Mouse (Mus musculus) hindbrain, embryonic 10.5 days (tissue): Measurements from ENCODE around the gene Slc9a8. TPM values are rescaled to one million over a fixed set of nuclear protein-coding genes. Genes with fewer than 3 reads are reported as not detected.
A peak's percentile ranks its signal among the peaks of the same experiment; 100 is the strongest.

Experiments used
- DNase-seq: peaks from one replicate; pipeline ENCODE4 v3.0.0-alpha.2; 2017; ENCODE audit warnings: low spot score
- H3K27ac ChIP-seq: fragments of 300-500 bp; sonication (generic); 2 replicates; pipeline ENCODE4 v1.5.1; 2016; ENCODE audit warnings: mild to moderate bottlenecking, moderate library complexity
- H3K27me3 ChIP-seq: fragments of 300-500 bp; sonication (generic); 2 replicates; pipeline ENCODE4 v1.6.1; 2016; ENCODE audit warnings: mild to moderate bottlenecking; ENCODE audit not compliant: poor library complexity, insufficient read depth, severe bottlenecking
- H3K36me3 ChIP-seq: fragments of 300-500 bp; sonication (generic); 2 replicates; pipeline ENCODE4 v1.6.1; 2016; ENCODE audit warnings: mild to moderate bottlenecking, moderate library complexity
- H3K4me1 ChIP-seq: fragments of 300-500 bp; sonication (generic); replicated peaks from 2 replicates; pipeline ENCODE4 v1.6.1; 2016; ENCODE audit warnings: mild to moderate bottlenecking
- H3K4me3 ChIP-seq: fragments of 300-500 bp; sonication (generic); 2 replicates; pipeline ENCODE4 v1.5.1; 2016; ENCODE audit warnings: mild to moderate bottlenecking, moderate library complexity
- H3K9me3 ChIP-seq: fragments of 300-500 bp; sonication (generic); 2 replicates; pipeline ENCODE4 v1.6.1; 2016; ENCODE audit warnings: mild to moderate bottlenecking, moderate library complexity
- WGBS: fragments of 180-500 bp; shearing (Covaris S2); methylation state at CpG from one replicate; pipeline ENCODE4 v1.1.7; 2016; 5-methylcytosine and 5-hydroxymethylcytosine counted together
- polyA plus RNA-seq: library from polyadenylated mRNA; unstranded; fragments of >200 nt; fragmentation: Nextera tagmentation; extraction: Ambion mirVana; gene quantifications from 2 replicates; pipeline ENCODE4 v1.2.1, GENCODE M21; 2016

Slc9a8 gene
- polyA plus RNA-seq, 1 experiment from 2014 or later: 26.7 TPM

DNA sequence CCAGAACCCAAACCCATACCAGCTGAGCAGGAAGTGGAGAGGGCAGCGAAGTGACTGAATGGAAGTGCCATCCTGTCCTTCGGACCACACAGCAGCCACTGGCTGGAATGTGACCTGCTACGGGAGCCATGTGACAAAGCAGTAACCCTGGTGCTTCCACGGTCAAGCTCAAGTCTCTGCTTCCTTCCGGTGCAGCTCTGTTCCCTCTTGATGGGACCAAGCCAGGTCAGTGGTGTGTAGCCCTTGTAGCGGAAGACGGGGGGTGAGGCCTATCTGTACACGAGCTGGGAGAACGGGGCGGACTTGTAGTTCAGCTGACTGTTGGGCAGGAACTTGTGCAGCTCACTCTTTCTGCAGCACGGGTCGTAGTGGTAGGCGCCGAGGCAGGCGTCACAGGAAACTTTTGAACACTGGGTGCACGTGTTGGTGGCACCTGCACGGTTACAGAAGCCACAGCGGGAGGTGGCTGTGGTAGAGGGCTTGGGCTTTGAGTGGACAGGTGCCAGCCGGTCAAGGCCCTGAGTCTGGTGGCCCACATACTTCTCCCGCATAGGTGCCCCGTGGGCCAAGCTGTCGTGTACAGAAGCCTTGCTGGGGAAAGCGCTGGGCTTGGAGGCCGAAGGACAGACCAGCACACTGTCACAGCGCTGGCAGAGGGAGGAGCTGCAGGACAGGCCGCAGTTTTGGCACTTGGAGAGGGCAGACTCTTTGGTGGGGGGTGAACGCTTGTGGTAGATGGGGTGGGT, 61.7 kb downstream of the Slc9a8 start:
- Histone ChIP-seq H3K9me3 (no peaks in the 10 kb centered on the region), H3K4me3 (no peak overlapping the region), H3K27me3 (no peaks in the 10 kb centered on the region), H3K27ac (no peak overlapping the region), H3K36me3 (peaks cover 57% of the 10 kb centered on the region), H3K4me1 (no peaks in the 10 kb centered on the region)
- no peak for DNase-seq
- WGBS: 93% methylated on average over 27 of the region's 27 CpGs

DNA sequence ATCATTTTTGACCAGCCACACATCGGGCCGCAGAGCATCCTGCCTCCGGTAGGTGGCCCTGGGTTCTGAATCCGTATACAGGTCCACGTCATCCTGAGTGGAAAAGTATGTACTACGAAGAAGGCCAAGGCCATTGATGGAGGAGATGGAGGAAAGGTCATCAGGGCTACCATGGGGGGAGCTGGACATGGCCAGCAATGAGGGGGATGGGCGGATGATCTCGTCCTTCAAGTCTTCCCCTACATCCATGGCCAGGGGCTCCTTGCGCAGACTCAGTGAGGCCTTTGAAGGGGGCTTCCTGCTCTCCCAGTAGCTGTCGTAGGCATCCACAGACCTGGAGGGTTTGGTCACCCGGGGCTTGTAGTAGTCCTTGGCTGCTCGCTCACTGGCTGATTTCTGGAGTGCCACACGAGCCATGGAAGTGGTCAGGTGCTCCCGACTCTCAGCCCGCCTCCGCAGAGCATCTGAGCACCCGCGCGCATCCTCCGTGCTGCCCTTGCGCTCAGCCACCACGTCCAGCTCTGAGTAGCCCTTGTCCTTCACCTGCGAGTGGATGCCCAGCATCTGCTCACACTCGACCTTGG, 62.4 kb downstream of the Slc9a8 start:
- Histone ChIP-seq H3K27me3 (no peaks in the 10 kb centered on the region), H3K9me3 (no peaks in the 10 kb centered on the region), H3K27ac (no peak overlapping the region), H3K36me3 (peaks cover 62% of the 10 kb centered on the region), H3K4me1 (no peaks in the 10 kb centered on the region), H3K4me3 (no peak overlapping the region)
- 93% methylated on average over 24 of the region's 24 CpGs for WGBS
- no peak for DNase-seq

DNA sequence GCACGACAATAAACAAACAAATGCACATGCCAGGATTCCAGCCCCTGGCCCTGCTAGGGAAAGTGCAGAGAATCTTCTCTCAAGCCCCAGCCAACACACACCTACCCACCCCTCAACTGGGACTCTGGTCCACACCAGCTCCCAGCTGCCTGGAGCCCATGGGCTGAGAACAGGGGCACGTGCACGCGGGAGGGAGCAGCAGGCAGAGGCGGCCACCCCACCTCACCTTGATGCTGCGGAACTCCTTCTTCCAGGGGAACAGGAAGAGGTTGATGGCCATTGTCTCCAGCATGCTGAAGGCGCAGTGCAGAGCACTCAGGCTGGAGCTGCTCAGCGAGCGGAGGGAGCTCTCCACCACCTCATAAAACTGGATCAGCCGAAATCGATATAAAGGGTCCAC, 63.4 kb downstream of the Slc9a8 start:
- Histone ChIP-seq H3K4me3 (no peak overlapping the region), H3K27me3 (no peaks in the 10 kb centered on the region), H3K9me3 (no peaks in the 10 kb centered on the region), H3K4me1 (no peaks in the 10 kb centered on the region), H3K36me3 (peaks cover 63% of the 10 kb centered on the region), H3K27ac (no peak overlapping the region)
- DNase-seq: no peak
- 91% methylated on average over 11 of the region's 11 CpGs for WGBS

DNA sequence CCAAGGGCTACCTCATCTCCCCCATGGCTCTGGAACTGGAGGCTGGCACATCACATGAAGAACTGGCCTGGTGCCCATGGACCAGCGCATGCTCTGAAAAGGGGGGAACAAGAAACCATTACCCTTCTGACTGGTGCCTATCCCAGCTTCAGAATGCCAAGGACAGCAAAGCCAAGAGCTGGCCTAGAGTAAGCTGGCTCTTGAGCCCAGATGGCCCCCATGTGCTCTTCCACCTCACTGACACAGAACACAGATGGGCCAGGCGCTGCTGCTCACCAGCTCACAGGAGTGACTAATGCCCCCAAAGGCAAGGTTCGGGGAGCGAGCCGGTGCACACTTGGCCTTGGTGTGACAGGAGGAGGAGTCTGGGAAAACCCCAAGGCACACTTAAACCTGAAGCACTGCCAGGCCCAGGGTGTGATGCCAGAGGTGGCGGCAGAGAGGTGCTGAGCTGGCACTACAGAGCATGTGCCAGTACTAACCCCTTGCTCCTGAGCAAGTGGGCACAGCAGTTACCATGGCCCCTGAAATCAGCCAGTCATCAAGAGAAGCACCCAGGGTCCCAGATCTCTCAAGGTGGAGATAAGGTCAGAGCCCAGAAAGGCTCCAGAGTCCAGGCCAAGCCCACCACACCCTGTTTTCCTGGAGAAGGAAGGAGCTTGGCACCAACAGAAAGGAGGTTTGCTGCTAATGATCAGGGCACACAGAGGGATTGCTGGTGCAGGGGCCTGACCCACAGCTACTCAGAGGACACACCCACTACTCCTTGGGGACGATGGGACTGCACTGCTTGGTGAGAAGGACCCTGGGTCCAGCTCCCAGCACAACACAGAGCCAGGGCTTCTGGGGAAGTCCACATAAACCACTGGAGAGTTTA, 64.2 kb downstream of the Slc9a8 start:
- H3K36me3 ChIP-seq: peaks cover 63% of the 10 kb centered on the region
- no peak overlapping the region for H3K27ac ChIP-seq
- no peak overlapping the region for H3K4me3 ChIP-seq
- H3K9me3 ChIP-seq: no peaks in the 10 kb centered on the region
- DNase-seq: no peak
- peaks cover 3% of the 10 kb centered on the region for H3K4me1 ChIP-seq
- H3K27me3 ChIP-seq: no peaks in the 10 kb centered on the region
- 91% methylated on average over 7 of the region's 7 CpGs for WGBS

DNA sequence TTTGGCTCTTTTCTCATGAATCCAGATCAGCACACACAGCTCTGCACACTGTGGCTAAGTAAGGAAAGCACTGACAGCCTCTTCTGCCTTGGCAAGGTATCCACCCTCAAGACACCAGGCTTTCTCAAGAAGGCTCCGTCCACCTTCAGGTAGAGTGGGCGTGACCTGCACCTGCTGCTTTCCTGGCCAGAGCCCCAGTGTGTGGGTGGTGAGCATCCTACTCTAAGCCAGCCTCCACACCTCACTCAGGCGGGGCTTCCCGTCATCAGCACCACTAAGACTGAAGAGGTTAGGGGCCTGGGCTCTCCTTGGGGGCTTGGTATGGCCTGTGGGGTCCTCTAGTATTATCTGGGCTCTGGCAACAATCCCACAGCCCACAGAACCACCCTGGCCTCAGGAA, 65.1 kb downstream of the Slc9a8 start:
- Histone ChIP-seq H3K9me3 (no peaks in the 10 kb centered on the region), H3K4me1 (peaks cover 11% of the 10 kb centered on the region), H3K4me3 (no peak overlapping the region), H3K27ac (no peak overlapping the region), H3K36me3 (peaks cover 63% of the 10 kb centered on the region), H3K27me3 (no peaks in the 10 kb centered on the region)
- no peak for DNase-seq
- WGBS: 92% methylated on average over 4 of the region's 4 CpGs

DNA sequence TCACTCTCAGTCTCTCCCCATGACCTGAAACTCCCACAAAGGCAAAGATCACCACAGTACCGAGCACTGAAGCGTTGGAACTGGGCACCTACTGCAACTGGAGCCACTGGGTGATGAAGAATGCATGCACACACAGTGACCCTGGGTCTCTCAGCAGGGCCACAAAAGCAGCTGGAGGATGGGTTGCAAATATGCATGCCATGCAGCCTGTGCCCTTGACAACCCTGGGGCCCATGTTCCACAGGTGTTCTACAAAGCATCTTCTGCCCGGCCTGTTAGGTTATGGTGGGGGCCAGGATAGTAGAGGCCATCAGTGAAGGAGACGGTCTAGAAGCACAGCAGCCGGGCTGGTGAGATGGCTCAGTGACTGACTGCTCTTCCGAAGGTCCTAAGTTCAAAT, 66.0 kb downstream of the Slc9a8 start:
- 92% methylated on average over 6 of the region's 6 CpGs for WGBS
- Histone ChIP-seq H3K4me1 (peaks cover 21% of the 10 kb centered on the region), H3K36me3 (peaks cover 54% of the 10 kb centered on the region)

DNA sequence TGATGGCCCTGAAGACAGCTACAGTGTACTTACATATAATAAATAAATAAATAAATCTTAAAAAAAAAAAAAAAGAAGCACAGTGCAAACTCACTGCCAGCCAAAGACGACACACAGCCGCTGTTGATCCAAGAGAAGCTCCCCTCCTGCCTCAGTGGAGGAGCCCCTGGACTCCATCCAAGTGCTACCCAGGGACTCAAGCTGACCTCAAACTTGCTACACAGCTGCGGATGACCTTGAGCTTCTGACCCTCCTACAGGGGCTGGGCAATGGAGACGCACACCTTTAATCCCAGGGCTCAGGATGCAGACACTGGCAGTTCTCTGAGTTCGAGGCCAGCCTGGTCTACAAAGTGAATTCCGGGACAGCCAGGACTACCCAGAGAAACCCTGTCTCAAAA, 66.5 kb downstream of the Slc9a8 start:
- WGBS: 92% methylated on average over 6 of the region's 6 CpGs
- Histone ChIP-seq H3K36me3 (peaks cover 50% of the 10 kb centered on the region), H3K27me3 (no peaks in the 10 kb centered on the region), H3K27ac (no peak overlapping the region), H3K4me3 (no peak overlapping the region), H3K9me3 (no peaks in the 10 kb centered on the region), H3K4me1 (peaks cover 21% of the 10 kb centered on the region)
- no peak for DNase-seq

More for the DNA sequence above, 66.0 kb downstream of the Slc9a8 start:
- DNase-seq: no peak
- H3K27me3 ChIP-seq: no peaks in the 10 kb centered on the region
- H3K9me3 ChIP-seq: no peaks in the 10 kb centered on the region
- no peak overlapping the region for H3K27ac ChIP-seq
- no peak overlapping the region for H3K4me3 ChIP-seq

DNA sequence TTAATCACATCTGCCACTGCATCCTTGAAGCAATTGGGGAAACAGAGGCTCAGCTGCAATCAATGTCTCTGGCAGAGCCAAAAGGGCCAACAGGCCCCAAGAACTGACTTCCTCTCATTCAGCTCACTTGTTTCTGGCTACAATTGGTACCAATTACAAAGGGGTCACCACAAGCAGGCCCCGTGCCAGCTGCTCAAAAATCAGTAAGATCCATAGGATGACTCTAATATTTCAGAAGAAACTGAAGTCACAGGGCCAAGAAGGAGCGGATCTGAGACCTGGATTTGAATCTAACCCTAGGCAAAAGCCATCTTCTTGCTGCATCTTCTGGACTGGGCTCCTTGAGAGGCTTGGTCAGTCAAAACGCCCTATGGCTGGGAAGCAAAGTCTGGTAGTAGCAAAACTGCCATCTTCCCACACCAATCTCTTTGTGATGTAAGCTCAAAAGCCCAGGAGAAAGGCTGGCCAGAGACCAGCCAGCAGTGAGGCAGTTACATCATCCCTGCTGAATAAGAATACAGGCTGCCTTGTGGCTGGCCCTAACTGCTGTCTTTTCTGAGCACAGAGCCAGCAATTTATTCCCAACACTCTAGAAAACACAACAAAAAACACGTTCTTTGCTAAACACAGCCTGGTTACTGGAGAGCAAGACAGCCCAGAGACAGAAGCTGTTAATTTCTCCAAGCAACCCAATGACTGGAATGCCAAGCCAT, 69.5 kb downstream of the Slc9a8 start:
- WGBS: 82% methylated on average over 4 of the region's 4 CpGs
- DNase-seq: no peak

DNA sequence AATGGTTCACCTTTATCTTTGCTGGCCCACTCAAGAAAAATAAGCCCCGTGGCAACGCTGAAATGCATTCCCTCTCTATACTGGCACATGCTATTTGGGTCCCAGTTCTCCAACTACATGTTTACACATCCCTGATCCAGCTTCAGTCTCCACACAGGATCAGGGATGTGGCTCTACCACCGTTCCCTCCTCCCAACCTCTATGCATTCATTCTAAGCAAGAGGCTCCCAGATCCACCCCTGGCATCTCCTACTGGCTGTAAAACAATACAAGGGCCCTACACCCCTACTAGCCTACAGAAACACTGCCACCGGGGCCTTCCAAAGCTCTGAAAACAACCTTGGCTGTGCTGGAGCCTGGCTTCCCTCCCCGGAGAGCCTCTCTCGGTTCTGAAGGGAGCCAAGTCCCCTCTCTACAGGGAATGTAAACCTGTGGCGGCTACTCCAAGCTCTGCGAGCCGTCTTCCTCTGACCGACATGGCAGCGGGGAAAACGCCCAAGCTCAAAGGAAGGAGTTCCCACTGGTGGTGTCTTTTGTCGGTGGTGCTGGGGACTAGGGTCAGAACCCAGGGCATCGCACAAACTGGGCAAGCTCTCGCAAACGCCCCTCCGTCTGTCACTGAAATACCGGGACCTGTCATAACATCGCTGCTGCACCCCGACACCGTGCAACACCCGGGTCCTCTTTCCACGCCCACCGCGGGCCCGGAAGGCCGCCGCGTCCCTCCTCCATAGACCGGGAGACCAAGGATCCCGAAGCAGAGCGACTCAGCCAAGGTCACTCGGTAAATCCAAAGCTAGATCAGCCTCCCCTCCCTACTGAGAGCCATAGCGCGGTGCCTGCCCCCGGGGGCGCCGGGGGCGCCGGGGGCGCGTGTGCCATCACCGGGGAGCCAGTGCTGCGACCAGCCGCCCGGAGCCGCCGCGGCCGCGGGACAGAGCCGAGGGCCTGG, 70.5 kb downstream of the Slc9a8 start, which contains the start of gene Rnf114:
Gene Rnf114, plus strand, starts transcription at position 889 of the 952 bp plus-strand sequence.
- Histone ChIP-seq H3K4me1 (peaks cover 29% of the 10 kb centered on the region), H3K9me3 (no peaks in the 10 kb centered on the region), H3K36me3 (peaks cover 27% of the 10 kb centered on the region), H3K27ac (peak within 1 kb of the TSS; percentile 98), H3K4me3 (peak within 1 kb of the TSS; percentile 86), H3K27me3 (no peaks in the 10 kb centered on the region)
- no peak for DNase-seq
- WGBS: 4% methylated on average over 52 of the region's 52 CpGs

More for the DNA sequence above, 69.5 kb downstream of the Slc9a8 start:
- Histone ChIP-seq H3K27me3 (no peaks in the 10 kb centered on the region), H3K4me1 (peaks cover 29% of the 10 kb centered on the region), H3K9me3 (no peaks in the 10 kb centered on the region), H3K4me3 (peak overlapping the region; percentile 86), H3K27ac (no peak overlapping the region), H3K36me3 (peaks cover 32% of the 10 kb centered on the region)

DNA sequence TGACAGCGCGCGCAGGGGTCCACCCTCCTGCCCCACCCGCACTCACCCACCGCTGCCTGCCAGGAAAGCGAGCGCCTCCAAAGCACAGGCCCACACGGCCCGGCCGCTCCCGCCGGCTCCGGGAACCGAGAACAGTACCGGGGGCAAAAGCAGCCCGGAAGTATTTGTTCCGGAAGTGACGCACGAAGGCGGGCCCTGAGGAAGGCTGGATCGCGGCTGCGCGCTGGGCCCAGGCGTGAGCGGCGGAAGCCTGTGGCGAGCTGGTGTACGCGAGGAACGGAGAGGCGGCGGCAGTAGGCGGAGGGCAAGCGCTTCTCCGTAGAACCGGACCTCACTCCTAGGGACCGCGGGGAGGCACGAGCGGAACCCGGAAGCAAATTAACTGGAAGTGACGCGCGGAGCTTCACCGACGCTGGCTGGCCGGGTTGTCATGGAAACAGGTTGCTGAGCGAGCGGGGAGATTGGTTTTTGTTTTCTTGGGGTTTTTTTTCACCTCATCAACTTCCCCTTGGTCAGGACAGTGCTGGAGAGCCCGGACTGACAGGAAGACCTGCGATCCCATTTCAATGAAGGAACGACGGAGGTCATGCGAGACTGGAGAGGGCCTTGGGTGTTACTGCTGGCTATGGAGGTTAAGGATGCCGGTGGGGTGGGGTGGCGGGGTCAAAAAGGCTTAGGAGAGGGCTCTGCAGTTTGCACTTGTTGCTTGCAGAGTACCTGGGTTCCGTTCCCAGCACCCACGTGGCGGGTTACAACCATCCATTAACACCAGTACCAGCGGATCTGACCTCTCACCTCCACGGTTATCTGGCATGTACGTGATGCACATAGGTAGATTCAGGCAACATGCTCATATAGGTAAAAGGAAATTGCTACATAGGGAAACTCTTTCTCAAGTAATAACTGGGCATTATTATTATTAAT, 71.5 kb downstream of the Slc9a8 start, which contains the start of gene Spata2:
Gene Spata2, minus strand, starts transcription at position 175 of the 924 bp plus-strand sequence.
- WGBS: 2% methylated on average over 63 of the region's 63 CpGs
- Histone ChIP-seq H3K27me3 (no peaks in the 10 kb centered on the region), H3K4me1 (peaks cover 29% of the 10 kb centered on the region), H3K4me3 (peak within 1 kb of the TSS; percentile 86), H3K36me3 (peaks cover 20% of the 10 kb centered on the region), H3K27ac (peak within 1 kb of the TSS; percentile 98), H3K9me3 (no peaks in the 10 kb centered on the region)
- peak; percentile 91 for DNase-seq

DNA sequence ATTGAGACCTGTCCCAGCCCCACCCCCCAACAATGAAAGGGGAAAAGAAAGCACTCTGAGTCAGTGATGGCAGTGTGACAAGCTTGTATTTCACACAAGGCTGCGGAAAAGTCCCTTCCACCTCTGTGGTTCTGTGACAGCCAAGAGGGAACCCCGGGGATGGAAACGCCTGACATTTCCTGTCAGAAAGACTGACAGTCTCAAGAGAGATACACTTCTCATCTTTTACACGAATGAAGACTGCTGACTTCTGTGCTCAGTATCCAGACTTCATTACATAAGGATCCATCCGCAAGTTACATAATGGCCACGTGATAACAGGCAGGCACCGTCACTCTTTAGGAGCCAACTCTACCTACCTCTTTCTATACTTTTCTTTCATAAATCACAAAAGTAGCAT, 74.9 kb downstream of the Slc9a8 start:
- H3K27ac ChIP-seq: no peak overlapping the region
- H3K9me3 ChIP-seq: no peaks in the 10 kb centered on the region
- WGBS: 86% methylated on average over 7 of the region's 7 CpGs
- no peak overlapping the region for H3K4me3 ChIP-seq
- no peak for DNase-seq
- H3K27me3 ChIP-seq: no peaks in the 10 kb centered on the region
- H3K4me1 ChIP-seq: peaks cover 19% of the 10 kb centered on the region
- peaks cover 13% of the 10 kb centered on the region for H3K36me3 ChIP-seq
